Mouse (Mus musculus): ENCODE results near the gene Babam2. TPM values are rescaled to one million over a fixed set of nuclear protein-coding genes. Genes with fewer than 3 reads are reported as not detected.

Babam2 gene
- total and polyA plus RNA-seq, 2 experiments from 2014 or later: 30.9 to 58.9 TPM

GRCm38 (mm10) chr5:31749401-31749800 is 51.9 kb downstream of the Babam2 start:
- Histone ChIP-seq H3K9ac (replicated peaks; ENCODE audit: low read length, poor library complexity, severe bottlenecking) (no peak overlapping the region), H3K36me3 (ENCODE audit: insufficient read depth, low read length) (no peaks in the 10 kb centered on the region), H3K27me3 (ENCODE audit: insufficient read depth, low read length) (no peaks in the 10 kb centered on the region), H3K4me3 (ENCODE audit: low read depth, low read length) (no peak overlapping the region), H3K4me2 (ENCODE audit: low read depth, low read length, poor library complexity, severe bottlenecking) (no peak overlapping the region), H3K9me3 (ENCODE audit: low read length) (no peaks in the 10 kb centered on the region), H3K27ac (ENCODE audit: low read depth, low read length) (no peak overlapping the region), H3K4me1 (ENCODE audit: insufficient read depth, low read length) (0 out of 2 replicates have a peak, but pooled peaks cover 3% of the 10 kb centered on the region)
- no peak for TF ChIP-seq CTCF (IDR thresholded peaks at IDR 0.05)
- ATAC-seq (ENCODE audit: low FRiP score) (no peak), DNase-seq (ENCODE audit: low spot score) (no peak)

- no peak for DNase-seq (ENCODE audit: low spot score)
- WGBS: 89% methylated on average over 9 of the region's 9 CpGs
- Histone ChIP-seq H3K27ac (ENCODE audit: low read depth, low read length) (no peak overlapping the region), H3K4me2 (ENCODE audit: low read depth, low read length, poor library complexity, severe bottlenecking) (no peak overlapping the region), H3K4me1 (ENCODE audit: insufficient read depth, low read length) (0 out of 2 replicates have a peak, but pooled peaks cover 3% of the 10 kb centered on the region), H3K9ac (replicated peaks; ENCODE audit: low read length, poor library complexity, severe bottlenecking) (no peak overlapping the region), H3K27me3 (ENCODE audit: insufficient read depth, low read length) (no peaks in the 10 kb centered on the region), H3K4me3 (ENCODE audit: low read depth, low read length) (no peak overlapping the region), H3K36me3 (ENCODE audit: insufficient read depth, low read length) (no peaks in the 10 kb centered on the region), H3K9me3 (ENCODE audit: low read length) (no peaks in the 10 kb centered on the region)
- no peak for ATAC-seq (ENCODE audit: low FRiP score)
- TF ChIP-seq CTCF (IDR thresholded peaks at IDR 0.05): no peak
Observed at GRCm38 (mm10) chr5:31750231-31750925, 52.9 kb downstream of the Babam2 start.

- Histone ChIP-seq H3K36me3 (ENCODE audit: insufficient read depth, low read length) (no peaks in the 10 kb centered on the region), H3K4me3 (ENCODE audit: low read depth, low read length) (no peak overlapping the region), H3K4me2 (ENCODE audit: low read depth, low read length, poor library complexity, severe bottlenecking) (no peak overlapping the region), H3K27ac (ENCODE audit: low read depth, low read length) (no peak overlapping the region), H3K9ac (replicated peaks; ENCODE audit: low read length, poor library complexity, severe bottlenecking) (no peak overlapping the region), H3K4me1 (ENCODE audit: insufficient read depth, low read length) (0 out of 2 replicates have a peak, but pooled peaks cover 3% of the 10 kb centered on the region), H3K9me3 (ENCODE audit: low read length) (no peaks in the 10 kb centered on the region), H3K27me3 (ENCODE audit: insufficient read depth, low read length) (no peaks in the 10 kb centered on the region)
- DNase-seq (ENCODE audit: low spot score): no peak
- no peak for TF ChIP-seq CTCF (IDR thresholded peaks at IDR 0.05)
- no peak for ATAC-seq (ENCODE audit: low FRiP score)
- WGBS: 90% methylated on average over 4 of the region's 4 CpGs
Observed at GRCm38 (mm10) chr5:31750955-31751354, 53.5 kb downstream of the Babam2 start.

GRCm38 (mm10) chr5:31754634-31755033 is 57.1 kb downstream of the Babam2 start:
- DNase-seq (ENCODE audit: low spot score) (no peak), ATAC-seq (ENCODE audit: low FRiP score) (no peak)
- no peaks in the 10 kb centered on the region for H3K36me3 ChIP-seq (ENCODE audit: insufficient read depth, low read length)
- no peaks in the 10 kb centered on the region for H3K27me3 ChIP-seq (ENCODE audit: insufficient read depth, low read length)
- no peak overlapping the region for H3K4me3 ChIP-seq (ENCODE audit: low read depth, low read length)
- TF ChIP-seq CTCF (IDR thresholded peaks at IDR 0.05): no peak
- H3K27ac ChIP-seq (ENCODE audit: low read depth, low read length): no peak overlapping the region
- H3K9me3 ChIP-seq (ENCODE audit: low read length): no peaks in the 10 kb centered on the region
- H3K9ac ChIP-seq (replicated peaks; ENCODE audit: low read length, poor library complexity, severe bottlenecking): no peak overlapping the region
- H3K4me2 ChIP-seq (ENCODE audit: low read depth, low read length, poor library complexity, severe bottlenecking): no peak overlapping the region
- 92% methylated on average over 1 of the region's 1 CpGs for WGBS
- H3K4me1 ChIP-seq (ENCODE audit: insufficient read depth, low read length): 0 out of 2 replicates have a peak, but pooled peaks cover 3% of the 10 kb centered on the region

- H3K4me2 ChIP-seq (ENCODE audit: low read depth, low read length, poor library complexity, severe bottlenecking): no peak overlapping the region
- H3K4me1 ChIP-seq (ENCODE audit: insufficient read depth, low read length): 0 out of 2 replicates have a peak, but pooled peaks cover 3% of the 10 kb centered on the region
- ATAC-seq (ENCODE audit: low FRiP score) (no peak), DNase-seq (ENCODE audit: low spot score) (no peak)
- H3K27me3 ChIP-seq (ENCODE audit: insufficient read depth, low read length): no peaks in the 10 kb centered on the region
- TF ChIP-seq CTCF (IDR thresholded peaks at IDR 0.05): no peak
- no peaks in the 10 kb centered on the region for H3K9me3 ChIP-seq (ENCODE audit: low read length)
- WGBS: 91% methylated on average over 3 of the region's 3 CpGs
- no peak overlapping the region for H3K9ac ChIP-seq (replicated peaks; ENCODE audit: low read length, poor library complexity, severe bottlenecking)
- H3K36me3 ChIP-seq (ENCODE audit: insufficient read depth, low read length): no peaks in the 10 kb centered on the region
- no peak overlapping the region for H3K27ac ChIP-seq (ENCODE audit: low read depth, low read length)
- H3K4me3 ChIP-seq (ENCODE audit: low read depth, low read length): no peak overlapping the region
Observed at GRCm38 (mm10) chr5:31755255-31755654, 57.8 kb downstream of the Babam2 start.

- Histone ChIP-seq H3K9ac (replicated peaks; ENCODE audit: low read length, poor library complexity, severe bottlenecking) (no peak overlapping the region), H3K27ac (ENCODE audit: low read depth, low read length) (no peak overlapping the region), H3K9me3 (ENCODE audit: low read length) (no peaks in the 10 kb centered on the region), H3K36me3 (ENCODE audit: insufficient read depth, low read length) (no peaks in the 10 kb centered on the region), H3K4me1 (ENCODE audit: insufficient read depth, low read length) (no peaks in the 10 kb centered on the region), H3K27me3 (ENCODE audit: insufficient read depth, low read length) (no peaks in the 10 kb centered on the region), H3K4me2 (ENCODE audit: low read depth, low read length, poor library complexity, severe bottlenecking) (no peak overlapping the region), H3K4me3 (ENCODE audit: low read depth, low read length) (no peak overlapping the region)
- ATAC-seq (ENCODE audit: low FRiP score) (no peak), DNase-seq (ENCODE audit: low spot score) (no peak)
- no peak for TF ChIP-seq CTCF (IDR thresholded peaks at IDR 0.05)
- 87% methylated on average over 9 of the region's 9 CpGs for WGBS
Observed at GRCm38 (mm10) chr5:31758310-31759091, 61.0 kb downstream of the Babam2 start.
